Mouse (Mus musculus): ENCODE measurements around the gene Irf4. TPM values are rescaled to one million over a fixed set of nuclear protein-coding genes. Genes with fewer than 3 reads are reported as not detected.

The Irf4 gene
- polyA plus RNA-seq, 1 experiment from 2014 or later: 0.06 TPM

DNA sequence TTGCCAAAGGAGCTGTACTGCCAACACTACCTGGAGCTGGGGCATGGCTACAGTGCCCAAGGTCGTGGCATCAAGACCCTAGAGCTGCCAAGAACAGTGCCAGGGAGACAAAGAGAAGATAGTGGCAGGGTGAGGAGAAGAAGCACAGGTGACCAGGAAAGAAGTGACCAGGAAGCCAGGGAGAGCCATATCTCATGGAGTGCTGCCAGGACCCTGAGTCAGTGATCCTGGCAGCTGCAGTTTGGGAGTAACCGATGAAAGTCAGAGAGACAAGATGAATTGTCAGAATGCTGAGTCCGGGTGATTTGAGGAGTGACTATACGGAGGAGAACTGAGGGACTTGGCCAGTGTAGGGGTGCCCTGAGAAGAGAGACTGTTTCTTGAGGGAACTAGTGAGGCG, 44.6 kb downstream of the Irf4 start:
- H3K27me3 ChIP-seq: no peaks in the 10 kb centered on the region
- no peak overlapping the region for H3K9ac ChIP-seq
- H3K4me3 ChIP-seq (replicated peaks): no peak overlapping the region
- no peaks in the 10 kb centered on the region for H3K4me1 ChIP-seq
- no peak overlapping the region for H3K4me2 ChIP-seq
- WGBS: 89% methylated on average over 5 of the region's 5 CpGs
- no peak overlapping the region for H3K27ac ChIP-seq
- H3K36me3 ChIP-seq (replicated peaks): no peaks in the 10 kb centered on the region
- no peaks in the 10 kb centered on the region for H3K9me3 ChIP-seq
- ATAC-seq (ENCODE audit: low FRiP score): no peak

DNA sequence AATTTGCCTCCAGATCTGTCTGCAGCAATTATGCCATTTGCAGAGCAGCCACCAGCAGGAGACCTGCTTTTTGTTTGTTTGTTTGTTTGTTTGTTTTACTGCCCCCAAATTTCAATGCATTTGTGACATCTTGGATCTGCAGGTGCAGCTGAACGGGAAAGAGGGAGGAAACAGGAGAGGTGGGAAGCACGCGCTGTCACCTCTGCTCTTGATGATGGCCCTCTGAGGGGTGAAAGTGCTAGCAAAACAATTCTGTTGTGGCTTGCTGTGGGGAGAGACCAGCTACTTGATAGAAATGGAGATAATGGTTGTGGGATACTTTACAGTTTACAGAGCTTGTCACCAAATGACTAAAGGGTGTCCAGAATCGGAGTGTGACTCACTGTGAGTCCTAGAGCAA, 46.9 kb downstream of the Irf4 start:
- no peaks in the 10 kb centered on the region for H3K27me3 ChIP-seq
- H3K27ac ChIP-seq: no peak overlapping the region
- H3K4me1 ChIP-seq: no peaks in the 10 kb centered on the region
- H3K36me3 ChIP-seq (replicated peaks): no peaks in the 10 kb centered on the region
- 90% methylated on average over 4 of the region's 4 CpGs for WGBS
- H3K4me2 ChIP-seq: no peak overlapping the region
- no peak overlapping the region for H3K4me3 ChIP-seq (replicated peaks)
- H3K9ac ChIP-seq: no peak overlapping the region
- H3K9me3 ChIP-seq: no peaks in the 10 kb centered on the region
- ATAC-seq (ENCODE audit: low FRiP score): no peak

DNA sequence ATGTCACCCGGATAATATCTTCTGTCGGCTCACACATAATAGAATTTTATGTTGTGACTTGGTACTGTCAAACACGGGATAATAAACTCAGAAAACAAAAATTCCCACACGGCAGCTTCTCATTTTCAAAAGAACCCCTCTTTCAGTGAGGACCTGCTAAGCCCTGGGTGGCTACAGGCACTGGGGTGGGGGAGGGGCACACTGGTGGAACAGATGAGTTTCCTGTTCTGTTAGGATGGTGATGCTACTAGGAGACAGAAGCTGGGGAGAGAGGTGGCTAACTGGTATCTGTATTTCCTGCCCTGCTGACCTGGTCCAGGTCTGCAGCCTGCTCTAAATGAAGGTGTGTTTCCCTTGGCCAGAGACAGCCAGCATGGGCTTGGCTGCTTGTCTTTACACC, 52.9 kb downstream of the Irf4 start:
- Histone ChIP-seq H3K27me3 (no peaks in the 10 kb centered on the region), H3K9ac (no peak overlapping the region), H3K36me3 (replicated peaks) (no peaks in the 10 kb centered on the region), H3K9me3 (no peaks in the 10 kb centered on the region), H3K4me2 (no peak overlapping the region), H3K4me3 (replicated peaks) (no peak overlapping the region), H3K4me1 (no peaks in the 10 kb centered on the region), H3K27ac (no peak overlapping the region)
- WGBS: 74% methylated on average over 4 of the region's 4 CpGs
- ATAC-seq (ENCODE audit: low FRiP score): no peak

DNA sequence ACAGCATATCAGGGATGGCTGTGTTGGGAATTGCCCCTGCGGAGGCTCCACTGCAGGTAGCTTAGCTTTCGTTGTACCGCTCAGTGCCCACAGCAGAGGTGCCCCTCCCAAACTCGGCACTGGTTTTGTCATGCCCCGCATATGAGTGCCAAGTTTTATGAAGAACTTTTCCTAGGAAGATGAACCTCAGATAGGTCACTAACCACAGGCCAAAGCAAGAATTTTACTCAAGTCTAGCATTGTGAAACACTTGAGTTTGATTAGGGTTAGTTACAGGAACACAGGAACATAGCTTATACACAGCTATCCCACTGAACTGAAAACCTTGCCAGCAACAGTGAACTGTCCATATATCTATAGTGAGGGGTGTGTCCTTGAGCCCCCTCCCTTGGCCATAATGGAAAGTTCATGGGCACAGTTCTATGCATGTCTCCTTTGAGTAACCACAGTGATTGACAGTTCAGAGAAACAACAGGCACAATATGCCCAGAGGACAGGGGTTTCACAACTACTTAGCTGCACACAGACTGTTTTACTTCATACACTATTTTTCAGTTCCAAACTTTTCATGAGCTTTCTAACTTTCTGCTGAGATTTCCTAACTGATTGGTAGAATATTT, 53.4 kb downstream of the Irf4 start:
- H3K4me1 ChIP-seq: no peaks in the 10 kb centered on the region
- 93% methylated on average over 5 of the region's 5 CpGs for WGBS
- no peak overlapping the region for H3K9ac ChIP-seq
- H3K9me3 ChIP-seq: no peaks in the 10 kb centered on the region
- ATAC-seq (ENCODE audit: low FRiP score): no peak
- H3K4me3 ChIP-seq (replicated peaks): no peak overlapping the region
- H3K36me3 ChIP-seq (replicated peaks): no peaks in the 10 kb centered on the region
- no peak overlapping the region for H3K27ac ChIP-seq
- no peak overlapping the region for H3K4me2 ChIP-seq
- no peaks in the 10 kb centered on the region for H3K27me3 ChIP-seq

DNA sequence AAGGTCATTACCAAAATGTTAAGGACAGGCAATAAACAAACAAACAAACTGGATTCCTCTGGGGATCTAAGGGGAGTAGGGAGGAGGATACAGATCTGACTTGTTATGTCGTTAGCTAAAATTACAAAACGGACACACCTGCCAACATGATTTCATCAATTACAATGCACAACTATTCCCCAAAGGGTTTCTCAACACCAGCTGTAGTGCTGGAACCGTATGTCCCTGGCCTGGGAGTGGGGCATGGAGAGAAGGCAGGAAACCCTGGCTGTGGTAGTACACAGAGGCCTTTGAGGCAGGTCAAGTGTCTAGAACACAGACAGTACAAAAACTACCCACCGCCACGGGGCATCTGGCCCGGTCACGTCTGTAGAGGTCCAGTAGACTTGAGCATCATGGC, 60.2 kb downstream of the Irf4 start:
- H3K9me3 ChIP-seq: no peaks in the 10 kb centered on the region
- H3K4me2 ChIP-seq: no peak overlapping the region
- no peaks in the 10 kb centered on the region for H3K4me1 ChIP-seq
- no peak overlapping the region for H3K9ac ChIP-seq
- 0 out of 2 replicates have a peak, but pooled peaks cover 6% of the 10 kb centered on the region for H3K36me3 ChIP-seq (replicated peaks)
- 87% methylated on average over 7 of the region's 7 CpGs for WGBS
- no peak overlapping the region for H3K27ac ChIP-seq
- no peak for ATAC-seq (ENCODE audit: low FRiP score)
- no peak overlapping the region for H3K4me3 ChIP-seq (replicated peaks)
- H3K27me3 ChIP-seq: no peaks in the 10 kb centered on the region

DNA sequence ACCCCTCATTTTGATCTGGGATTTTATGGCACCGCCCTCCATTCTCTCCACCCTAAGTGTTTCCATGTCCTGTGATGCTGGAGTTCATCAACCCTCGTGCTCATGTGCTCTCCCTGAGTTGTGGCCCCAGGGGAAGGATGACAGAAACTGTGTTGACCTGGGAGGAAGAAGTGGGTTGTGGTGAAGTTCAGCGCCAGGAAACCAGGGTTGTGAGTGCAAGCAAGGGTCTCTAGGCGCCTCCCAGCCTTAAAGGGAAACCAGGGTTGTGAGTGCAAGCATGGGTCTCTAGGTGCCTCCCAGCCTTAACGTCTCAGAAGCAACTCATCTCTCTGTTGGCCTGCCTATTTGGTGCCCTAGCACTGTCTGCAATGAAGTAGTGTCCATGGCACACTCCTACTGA, 64.4 kb downstream of the Irf4 start:
- no peak overlapping the region for H3K4me3 ChIP-seq (replicated peaks)
- 87% methylated on average over 5 of the region's 5 CpGs for WGBS
- ATAC-seq (ENCODE audit: low FRiP score): no peak
- no peaks in the 10 kb centered on the region for H3K9me3 ChIP-seq
- peaks cover 33% of the 10 kb centered on the region for H3K36me3 ChIP-seq (replicated peaks)
- H3K4me1 ChIP-seq: no peaks in the 10 kb centered on the region
- H3K27me3 ChIP-seq: no peaks in the 10 kb centered on the region
- no peak overlapping the region for H3K27ac ChIP-seq
- H3K4me2 ChIP-seq: no peak overlapping the region
- H3K9ac ChIP-seq: no peak overlapping the region

DNA sequence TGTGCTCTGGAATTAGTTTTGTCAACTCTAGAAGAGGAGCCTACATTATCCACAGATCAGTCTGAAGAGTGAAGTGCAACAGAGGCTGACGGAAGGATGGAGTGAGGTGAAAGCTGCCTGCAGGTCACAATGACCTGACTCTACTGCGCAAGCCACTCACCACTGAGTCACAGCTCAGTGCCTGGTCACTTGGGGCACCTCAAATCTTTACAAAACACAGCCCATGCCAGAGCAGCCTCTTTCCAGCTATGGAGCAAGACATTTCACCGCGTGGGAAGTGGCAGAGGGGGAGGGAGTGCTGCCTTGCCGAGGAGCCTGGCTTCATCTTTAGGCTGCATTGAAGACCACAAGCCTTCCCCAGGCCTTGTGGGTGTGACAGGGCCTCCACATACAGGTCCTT, 65.2 kb downstream of the Irf4 start:
- Histone ChIP-seq H3K36me3 (replicated peaks) (peaks cover 33% of the 10 kb centered on the region), H3K9ac (no peak overlapping the region), H3K4me2 (no peak overlapping the region), H3K27ac (no peak overlapping the region), H3K4me1 (no peaks in the 10 kb centered on the region), H3K4me3 (replicated peaks) (no peak overlapping the region), H3K27me3 (no peaks in the 10 kb centered on the region), H3K9me3 (no peaks in the 10 kb centered on the region)
- no peak for ATAC-seq (ENCODE audit: low FRiP score)
- WGBS: 91% methylated on average over 5 of the region's 5 CpGs

Other genes with a start within 250 kb of the Irf4 start
- 226 and 227 TPM in 2 replicates for gene Uqcrfs1, start 203.9 kb upstream of the Irf4 start, polyA plus RNA-seq (2016; fragmentation: Nextera tagmentation; extraction: Ambion mirVana)
- gene Dusp22, start 89.2 kb upstream of the Irf4 start, polyA plus RNA-seq (2016; fragmentation: Nextera tagmentation; extraction: Ambion mirVana): 12.4 and 14.2 TPM in 2 replicates
- 0.17 TPM in 1 of 2 replicates, not detected in the other for gene Hus1b, start 198.5 kb downstream of the Irf4 start, polyA plus RNA-seq (2016; fragmentation: Nextera tagmentation; extraction: Ambion mirVana)
- 42.7 and 46.5 TPM in 2 replicates for gene Exoc2, start 224.9 kb downstream of the Irf4 start, polyA plus RNA-seq (2016; fragmentation: Nextera tagmentation; extraction: Ambion mirVana)
- gene Gm5447, start 225.0 kb downstream of the Irf4 start, polyA plus RNA-seq (2016; fragmentation: Nextera tagmentation; extraction: Ambion mirVana): 0.18 TPM in 1 of 2 replicates, not detected in the other

All from forebrain, embryonic 12.5 days (tissue).